Mouse (Mus musculus): Measurements from ENCODE around the gene Lmna.
A peak's percentile ranks its signal among the peaks of the same experiment; 100 is the strongest.

The Lmna gene

GRCm38 (mm10) chr3:88470943-88471479, 38.7 kb downstream of the Lmna start:
- no peak for DNase-seq (ENCODE audit: low read depth)

- DNase-seq (ENCODE audit: low read depth) = no peak
These were observed 40.3 kb downstream of the Lmna start for GRCm38 (mm10) chr3:88469466-88469865.

GRCm38 (mm10) chr3:88467116-88467824, 42.5 kb downstream of the Lmna start:
- peak; percentile 94 for DNase-seq (ENCODE audit: low read depth)

GRCm38 (mm10) chr3:88465127-88465526, 44.6 kb downstream of the Lmna start:
- DNase-seq (ENCODE audit: low read depth) = no peak

GRCm38 (mm10) chr3:88464425-88464824, 45.3 kb downstream of the Lmna start:
- DNase-seq (ENCODE audit: low read depth) = no peak

GRCm38 (mm10) chr3:88460983-88461696, 48.6 kb downstream of the Lmna start, which contains the start of gene Sema4a:
TSS of gene Sema4a (minus strand) at chr3:88461182.
- DNase-seq (ENCODE audit: low read depth) = no peak

GRCm38 (mm10) chr3:88460029-88460428, 49.7 kb downstream of the Lmna start:
- no peak for DNase-seq (ENCODE audit: low read depth)

- no peak for DNase-seq (ENCODE audit: low read depth)
These were observed 51.0 kb downstream of the Lmna start for GRCm38 (mm10) chr3:88458778-88459219.

- peak; percentile 54 for DNase-seq (ENCODE audit: low read depth)
These were observed 52.8 kb downstream of the Lmna start for GRCm38 (mm10) chr3:88456746-88457532.

- DNase-seq (ENCODE audit: low read depth) = no peak
These were observed 53.4 kb downstream of the Lmna start for GRCm38 (mm10) chr3:88456313-88456712.

GRCm38 (mm10) chr3:88455588-88456264, 54.0 kb downstream of the Lmna start:
- no peak for DNase-seq (ENCODE audit: low read depth)

- peak; percentile 39 for DNase-seq (ENCODE audit: low read depth)
These were observed 54.8 kb downstream of the Lmna start for GRCm38 (mm10) chr3:88454762-88455587.

GRCm38 (mm10) chr3:88453986-88454385, 55.8 kb downstream of the Lmna start:
- DNase-seq (ENCODE audit: low read depth) = peak; percentile 82

- DNase-seq (ENCODE audit: low read depth) = peak; percentile 73
These were observed 56.4 kb downstream of the Lmna start for GRCm38 (mm10) chr3:88453369-88453768.

GRCm38 (mm10) chr3:88452716-88453115, 57.0 kb downstream of the Lmna start:
- DNase-seq (ENCODE audit: low read depth) = no peak

GRCm38 (mm10) chr3:88452246-88452645, 57.5 kb downstream of the Lmna start:
- DNase-seq (ENCODE audit: low read depth) = peak; percentile 63

GRCm38 (mm10) chr3:88450379-88451131, 59.2 kb downstream of the Lmna start:
- no peak for DNase-seq (ENCODE audit: low read depth)

- no peak for DNase-seq (ENCODE audit: low read depth)
These were observed 60.2 kb downstream of the Lmna start for GRCm38 (mm10) chr3:88449395-88450023.

- DNase-seq (ENCODE audit: low read depth) = no peak
These were observed 61.3 kb downstream of the Lmna start for GRCm38 (mm10) chr3:88448443-88448842.

Measured in naive thymus-derived CD4-positive, alpha-beta T cell, adult 2 months (primary cell).